Mouse (Mus musculus) cerebellum, adult 2 months (tissue): Measurements from ENCODE around the gene Bclaf1. TPM values are rescaled to one million over a fixed set of nuclear protein-coding genes. Genes with fewer than 3 reads are reported as not detected.
A peak's percentile ranks its signal among the peaks of the same experiment; 100 is the strongest.

Source experiments
- DNase-seq, 2 experiments: peaks; one replicate each; pipeline ENCODE4 v3.0.0; 2021
- H3K27ac ChIP-seq: fragments of 200-500 bp; 2 replicates; pipeline ENCODE4 v1.5.1; 2012; ENCODE audit warnings: low read length, control low read depth, inconsistent platforms; ENCODE audit not compliant: insufficient read depth
- H3K27me3 ChIP-seq: fragments of 200-500 bp; 2 replicates; pipeline ENCODE4 v1.6.1; 2012; ENCODE audit warnings: inconsistent platforms, mild to moderate bottlenecking, low read length, moderate library complexity; ENCODE audit not compliant: control insufficient read depth, insufficient read depth
- H3K4me1 ChIP-seq: fragments of 200-500 bp; 2 replicates; pipeline ENCODE4 v1.6.1; 2011; ENCODE audit warnings: low read length; ENCODE audit not compliant: control insufficient read depth, insufficient read depth
- H3K4me3 ChIP-seq: fragments of 200-500 bp; replicated peaks from 2 replicates; pipeline ENCODE3; 2011; ENCODE audit warnings: mild to moderate bottlenecking, low read depth, low read length, control low read depth; ENCODE audit not compliant: insufficient read depth
- CTCF ChIP-seq: fragments of 200-500 bp; IDR thresholded peaks from 2 replicates; pipeline ENCODE4 v1.5.1; 2011; ENCODE audit warnings: low read depth, mild to moderate bottlenecking, control low read depth, low read length, moderate library complexity, borderline replicate concordance; ENCODE audit not compliant: insufficient read depth
- POLR2A ChIP-seq: fragments of 200-500 bp; IDR thresholded peaks from 2 replicates; pipeline ENCODE4 v1.6.1; 2011; ENCODE audit warnings: low read length, control low read depth, borderline replicate concordance; ENCODE audit not compliant: insufficient read depth
- WGBS: fragments of 180-500 bp; shearing (Covaris S2); methylation state at CpG from one replicate; pipeline ENCODE4 v1.1.7; 2018; 5-methylcytosine and 5-hydroxymethylcytosine counted together
- polyA plus RNA-seq: library from polyadenylated mRNA; depleted of rRNA; stranded (reverse); fragments of >200 nt; gene quantifications from 2 replicates; pipeline ENCODE4 v1.2.3, GENCODE M21; 2012; rRNA removed

Gene Bclaf1
- 72.8 and 75.5 TPM in 2 replicates for polyA plus RNA-seq

DNA sequence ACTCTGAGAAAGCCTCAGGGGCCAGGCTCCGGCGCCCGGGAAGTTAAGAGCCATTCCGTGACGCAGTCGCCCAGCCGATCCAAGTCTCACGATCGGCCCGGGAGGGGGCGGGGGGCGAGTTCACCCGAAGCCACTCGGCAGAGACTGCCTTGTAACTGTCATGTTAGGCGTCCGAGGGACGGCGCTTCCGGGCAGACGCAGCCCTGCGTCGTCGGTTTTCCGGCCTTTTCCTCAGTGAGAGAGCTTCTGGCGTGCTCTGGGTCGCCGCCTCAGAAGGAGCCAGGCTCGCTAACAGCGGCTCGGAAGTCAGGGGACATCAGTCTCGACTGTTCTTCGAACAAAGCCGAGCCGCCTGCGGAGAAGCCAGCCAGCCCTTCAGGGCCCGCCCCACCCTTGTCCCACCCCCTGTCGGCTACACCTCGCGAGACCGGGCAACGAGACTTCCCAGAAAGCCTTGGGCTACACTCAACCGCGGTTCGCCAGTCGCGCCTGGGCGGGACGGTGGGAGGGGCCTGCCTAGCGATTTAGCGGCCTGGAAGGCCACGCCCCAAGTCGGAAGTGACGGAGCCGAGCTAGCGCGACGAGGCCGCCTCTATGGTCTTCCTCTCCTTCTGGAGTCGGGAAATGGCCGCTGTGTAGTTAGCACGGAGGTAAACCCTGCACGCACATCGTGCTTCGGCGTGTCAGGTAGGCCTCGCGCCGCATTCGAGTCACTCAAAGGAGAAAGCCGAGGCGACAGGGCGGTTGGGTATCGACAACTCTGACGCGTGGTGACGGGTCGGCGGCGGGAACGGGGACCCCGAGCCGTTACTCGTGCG is at the start of gene Bclaf1:
Gene Bclaf1 (plus strand): TSS at position 552 of the 818 bp plus-strand sequence.
- DNase-seq, result peak; percentile 99
- H3K27me3 ChIP-seq, result no peaks in the 10 kb centered on the region
- H3K27ac ChIP-seq, result peak within 1 kb of the TSS; percentile 97
- WGBS, result under 1% methylated on average over 84 of the region's 84 CpGs
- TF ChIP-seq CTCF, result no peak
- TF ChIP-seq POLR2A, result peak; percentile 88
- peak within 1 kb of the TSS; percentile 67 for H3K4me3 ChIP-seq
- no peaks in the 10 kb centered on the region; the same call in 1 of the 2 replicates for H3K4me1 ChIP-seq

GRCm38 (mm10) chr10:20262896-20263295 is 49.4 kb upstream of the Bclaf1 start:
- 93% methylated on average over 6 of the region's 6 CpGs for WGBS
- no peaks in the 10 kb centered on the region for H3K4me1 ChIP-seq
- no peaks in the 10 kb centered on the region for H3K27me3 ChIP-seq
- TF ChIP-seq CTCF (no peak), POLR2A (no peak)
- H3K27ac ChIP-seq, result no peak overlapping the region
- H3K4me3 ChIP-seq, result no peak overlapping the region
- no peak for DNase-seq

DNA sequence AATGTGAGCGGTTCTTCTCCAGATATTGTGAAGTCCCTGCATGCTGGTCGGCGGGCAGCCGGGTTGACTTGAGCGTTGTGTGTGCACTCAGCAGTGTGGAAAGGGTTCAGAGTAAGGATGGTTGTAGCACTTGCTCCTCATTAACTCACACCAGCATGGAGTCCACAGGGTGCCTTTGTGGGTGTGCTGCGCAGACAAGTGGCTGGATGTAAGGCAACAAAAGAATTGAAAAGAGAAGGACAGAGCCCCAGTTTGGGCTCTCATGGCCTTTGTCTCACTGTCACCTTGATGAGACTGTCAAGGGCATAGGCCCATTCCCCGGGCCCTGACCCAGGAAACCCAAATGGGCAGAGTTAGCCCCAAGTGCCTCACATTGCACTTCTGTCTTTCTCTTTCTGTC is 47.8 kb upstream of the Bclaf1 start:
- DNase-seq, result no peak
- TF ChIP-seq POLR2A, result no peak
- TF ChIP-seq CTCF, result no peak
- Histone ChIP-seq H3K27ac (no peak overlapping the region), H3K4me1 (no peaks in the 10 kb centered on the region), H3K4me3 (no peak overlapping the region), H3K27me3 (no peaks in the 10 kb centered on the region)
- WGBS, result 66% methylated on average over 7 of the region's 7 CpGs

DNA sequence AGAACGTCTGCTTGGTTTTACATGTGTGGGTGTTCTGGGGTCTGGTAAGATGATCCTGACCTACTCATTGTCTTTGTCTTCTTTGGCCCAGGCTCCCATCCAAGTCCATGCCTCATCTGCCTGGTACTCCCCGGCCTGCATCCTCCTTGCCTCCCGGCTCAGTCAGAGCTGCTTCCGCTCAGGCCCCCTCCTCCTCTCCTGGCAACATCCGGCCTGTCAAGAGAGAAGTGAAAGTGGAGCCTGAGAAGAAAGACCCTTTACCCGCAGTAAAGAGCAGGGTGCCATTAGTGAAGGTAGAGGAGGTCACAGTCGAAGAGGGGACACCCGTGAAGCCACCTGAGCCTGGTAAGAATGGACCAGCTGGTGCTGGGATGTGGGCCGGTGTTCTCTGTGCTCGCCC is 45.2 kb upstream of the Bclaf1 start:
- TF ChIP-seq POLR2A (no peak), CTCF (no peak)
- 53% methylated on average over 10 of the region's 10 CpGs for WGBS
- H3K4me1 ChIP-seq, result no peaks in the 10 kb centered on the region
- no peak for DNase-seq
- H3K27me3 ChIP-seq, result no peaks in the 10 kb centered on the region
- H3K4me3 ChIP-seq, result no peak overlapping the region
- H3K27ac ChIP-seq, result no peak overlapping the region

DNA sequence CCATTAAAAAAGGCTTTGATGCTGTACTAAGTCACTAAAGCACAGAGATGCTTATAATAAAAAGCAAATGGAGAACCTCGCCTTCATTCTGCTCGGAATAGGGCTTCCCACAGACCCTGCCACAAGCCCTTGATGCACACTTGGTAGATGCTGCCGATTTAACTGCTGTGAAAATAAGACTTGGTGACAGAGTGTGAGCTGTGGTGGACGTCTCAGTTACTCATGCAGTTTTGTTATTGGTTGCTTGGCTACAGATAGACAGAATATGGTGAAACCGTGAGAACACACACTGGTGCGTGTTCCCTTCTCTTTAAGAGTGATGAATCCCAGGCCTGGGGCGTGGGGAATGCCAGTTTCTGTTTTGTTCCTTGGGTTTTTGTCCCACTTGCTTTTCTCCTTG is 43.3 kb upstream of the Bclaf1 start:
- Histone ChIP-seq H3K4me1 (no peaks in the 10 kb centered on the region), H3K27me3 (no peaks in the 10 kb centered on the region), H3K4me3 (no peak overlapping the region), H3K27ac (no peak overlapping the region)
- WGBS, result 50% methylated on average over 7 of the region's 7 CpGs
- no peak for TF ChIP-seq CTCF
- TF ChIP-seq POLR2A, result no peak
- DNase-seq, result no peak

GRCm38 (mm10) chr10:20272380-20272779 is 39.9 kb upstream of the Bclaf1 start:
- 92% methylated on average over 5 of the region's 5 CpGs for WGBS
- TF ChIP-seq POLR2A (no peak), CTCF (no peak)
- Histone ChIP-seq H3K27ac (no peak overlapping the region), H3K4me1 (no peaks in the 10 kb centered on the region), H3K4me3 (no peak overlapping the region), H3K27me3 (no peaks in the 10 kb centered on the region)
- DNase-seq, result no peak

- 71% methylated on average over 15 of the region's 15 CpGs for WGBS
- Histone ChIP-seq H3K4me3 (no peak overlapping the region), H3K27me3 (no peaks in the 10 kb centered on the region), H3K27ac (no peak overlapping the region), H3K4me1 (no peaks in the 10 kb centered on the region)
- DNase-seq, result no peak
- TF ChIP-seq POLR2A (no peak), CTCF (no peak)
Observed at GRCm38 (mm10) chr10:20273278-20273677, 39.0 kb upstream of the Bclaf1 start.

DNA sequence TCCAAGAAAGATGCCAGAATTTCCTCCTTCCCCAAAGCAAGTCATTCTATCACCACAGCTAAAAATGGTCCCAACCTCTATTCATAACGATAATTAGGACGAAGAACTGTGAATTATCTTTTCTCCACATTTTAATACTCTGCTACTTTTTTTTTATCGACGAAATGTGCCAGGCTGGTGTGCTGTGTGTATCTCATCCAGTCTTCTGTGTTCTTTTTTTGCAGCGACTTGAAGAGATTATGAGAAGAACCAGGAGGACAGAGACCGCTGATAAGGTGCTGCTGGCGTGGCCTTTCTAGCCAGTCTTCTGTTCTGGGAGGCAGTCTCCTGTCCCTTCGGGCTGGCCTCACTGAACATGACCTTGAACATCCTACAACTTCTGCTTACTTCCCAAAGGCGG is 38.2 kb upstream of the Bclaf1 start:
- 84% methylated on average over 9 of the region's 9 CpGs for WGBS
- H3K4me1 ChIP-seq, result no peaks in the 10 kb centered on the region
- TF ChIP-seq POLR2A (no peak), CTCF (no peak)
- no peak overlapping the region for H3K27ac ChIP-seq
- H3K4me3 ChIP-seq, result no peak overlapping the region
- DNase-seq, result no peak
- H3K27me3 ChIP-seq, result no peaks in the 10 kb centered on the region
